Mouse (Mus musculus): ENCODE results near the gene Mef2b.
A peak's percentile ranks its signal among the peaks of the same experiment; 100 is the strongest.

The Mef2b gene

GRCm38 (mm10) chr8:70139026-70139857 lies at the start of gene Mef2b, which contains the start of the genes Rfxank and Borcs8:
Mef2b (plus strand) TSS chr8:70139711.
Rfxank (minus strand) TSS chr8:70139154.
Borcs8 (plus strand) TSS chr8:70139499.
- DNase-seq (ENCODE audit: low spot score): peak; percentile 99

GRCm38 (mm10) chr8:70092786-70093185 lies 46.7 kb upstream of the Mef2b start:
- no peak for DNase-seq (ENCODE audit: low spot score)

GRCm38 (mm10) chr8:70099276-70099675 lies 40.2 kb upstream of the Mef2b start:
- DNase-seq (ENCODE audit: low spot score): no peak

GRCm38 (mm10) chr8:70100241-70100640 lies 39.3 kb upstream of the Mef2b start:
- no peak for DNase-seq (ENCODE audit: low spot score)

GRCm38 (mm10) chr8:70104506-70104905 lies 35.0 kb upstream of the Mef2b start:
- peak; percentile 63 for DNase-seq (ENCODE audit: low spot score)

GRCm38 (mm10) chr8:70104922-70105321 lies 34.6 kb upstream of the Mef2b start:
- DNase-seq (ENCODE audit: low spot score): no peak

GRCm38 (mm10) chr8:70110451-70110850 lies 29.1 kb upstream of the Mef2b start:
- no peak for DNase-seq (ENCODE audit: low spot score)

- DNase-seq (ENCODE audit: low spot score): no peak
Measured at GRCm38 (mm10) chr8:70111192-70111795, 28.2 kb upstream of the Mef2b start.

GRCm38 (mm10) chr8:70112401-70113016 lies 27.0 kb upstream of the Mef2b start:
- DNase-seq (ENCODE audit: low spot score): no peak

- DNase-seq (ENCODE audit: low spot score): no peak
Measured at GRCm38 (mm10) chr8:70114488-70114887, 25.0 kb upstream of the Mef2b start.

GRCm38 (mm10) chr8:70114892-70115291 lies 24.6 kb upstream of the Mef2b start:
- DNase-seq (ENCODE audit: low spot score): no peak

GRCm38 (mm10) chr8:70117611-70118010 lies 21.9 kb upstream of the Mef2b start:
- DNase-seq (ENCODE audit: low spot score): no peak

- no peak for DNase-seq (ENCODE audit: low spot score)
Measured at GRCm38 (mm10) chr8:70118726-70119700, 20.5 kb upstream of the Mef2b start.

GRCm38 (mm10) chr8:70120667-70121066 lies 18.8 kb upstream of the Mef2b start, which contains the start of gene Ncan:
Ncan (minus strand) TSS chr8:70120873.
- no peak for DNase-seq (ENCODE audit: low spot score)

GRCm38 (mm10) chr8:70122863-70123262 lies 16.6 kb upstream of the Mef2b start:
- no peak for DNase-seq (ENCODE audit: low spot score)

GRCm38 (mm10) chr8:70124992-70125391 lies 14.5 kb upstream of the Mef2b start:
- no peak for DNase-seq (ENCODE audit: low spot score)

- no peak for DNase-seq (ENCODE audit: low spot score)
Measured at GRCm38 (mm10) chr8:70128435-70128834, 11.1 kb upstream of the Mef2b start.

- no peak for DNase-seq (ENCODE audit: low spot score)
Measured at GRCm38 (mm10) chr8:70129309-70129952, 10.1 kb upstream of the Mef2b start.

- DNase-seq (ENCODE audit: low spot score): no peak
Measured at GRCm38 (mm10) chr8:70130066-70130465, 9.4 kb upstream of the Mef2b start.

GRCm38 (mm10) chr8:70131166-70131883 lies 8.2 kb upstream of the Mef2b start, which contains the start of gene Nr2c2ap:
Nr2c2ap (plus strand) TSS chr8:70131333.
- DNase-seq (ENCODE audit: low spot score): peak; percentile 84
